Mouse (Mus musculus): ENCODE data around the gene Npas2.

DNA sequence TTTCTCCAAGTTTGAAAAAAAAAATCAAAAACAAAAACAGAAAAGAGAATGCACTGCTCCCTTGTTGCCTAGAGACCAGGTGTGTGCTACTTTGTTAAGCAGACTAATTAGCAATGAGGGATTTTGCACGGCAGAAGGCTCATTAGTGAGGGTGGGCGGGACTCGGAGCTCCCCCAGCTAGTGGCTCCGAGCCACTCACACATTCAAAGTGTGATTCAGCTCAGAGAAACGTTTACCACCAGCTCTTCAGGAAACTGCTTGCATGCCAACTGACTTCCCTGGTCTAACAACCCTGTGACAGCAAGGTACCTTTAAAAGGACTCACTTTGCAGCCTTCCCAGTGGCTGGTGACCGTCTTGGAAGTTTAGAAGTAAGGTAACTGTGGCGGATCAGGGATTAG is 58.1 kb downstream of the Npas2 start:
- TF ChIP-seq CTCF (IDR thresholded peaks at IDR 0.05; ENCODE audit: low read depth) = no peak
- no peak for TF ChIP-seq EP300 (IDR thresholded peaks at IDR 0.05; ENCODE audit: low read depth)

Measured in heart, postnatal 0 days (tissue).